In genomic region chr7:66296921-66297655, GRCm38 (mm10) we compare ENCODE assay signal across 18 mouse cellular contexts.
DNase-seq lines count a peak whose midpoint lies in the region; ATAC-seq and TF ChIP-seq lines count a peak whose summit lies in the region.
"Had no signal": no experiment of that assay in that cellular context is flagged by ENCODE, and none has a peak within 500 bp of the region (broad histone marks: within the 10 kb centered on the region; RNA-seq: fewer than 3 reads in every experiment).

No protein-coding gene starts in this region.

- H3K27ac ChIP-seq in forebrain, embryonic 15.5 days (replicated peaks): no peak overlapping the region
- H3K27ac ChIP-seq in midbrain, embryonic 14.5 days (replicated peaks; ENCODE audit: low read depth, low read length): peak overlapping the region; percentile 32; the same call in 1 of the 2 replicates
- H3K27ac ChIP-seq: embryonic facial prominence, embryonic 12.5 days; hindbrain, embryonic 15.5 days; liver, embryonic 12.5 days; lung, embryonic 15.5 days had no signal

- 14% methylated on average over 12 of the region's 12 CpGs for WGBS in forebrain, embryonic 15.5 days
- 34% methylated on average over 12 of the region's 12 CpGs for WGBS in midbrain, embryonic 14.5 days

- no peak overlapping the region for H3K9ac ChIP-seq in forebrain, embryonic 15.5 days (replicated peaks)
- H3K9ac ChIP-seq in midbrain, embryonic 14.5 days (replicated peaks; ENCODE audit: low read length): peak overlapping the region; percentile 9; the same call in 1 of the 2 replicates
- H3K9ac ChIP-seq: embryonic facial prominence, embryonic 12.5 days; hindbrain, embryonic 15.5 days; liver, embryonic 12.5 days; lung, embryonic 15.5 days had no signal

- H3K36me3 ChIP-seq in forebrain, embryonic 15.5 days: no peaks in the 10 kb centered on the region
- H3K36me3 ChIP-seq in midbrain, embryonic 14.5 days (ENCODE audit: control insufficient read depth, insufficient read depth, low read length): no peaks in the 10 kb centered on the region
- H3K36me3 ChIP-seq: embryonic facial prominence, embryonic 12.5 days; G1E; hindbrain, embryonic 15.5 days had no signal

- H3K9me3 ChIP-seq in forebrain, embryonic 15.5 days: no peaks in the 10 kb centered on the region
- H3K9me3 ChIP-seq in midbrain, embryonic 14.5 days (ENCODE audit: control insufficient read depth, low read length): no peaks in the 10 kb centered on the region
- H3K9me3 ChIP-seq: embryonic facial prominence, embryonic 12.5 days; G1E; hindbrain, embryonic 15.5 days; liver, embryonic 12.5 days; lung, embryonic 15.5 days had no signal

- no peak for TF ChIP-seq CTCF in brain, embryonic 14.5 days (IDR thresholded peaks at IDR 0.05; ENCODE audit: borderline replicate concordance, extremely low read depth, insufficient read depth, insufficient read length)

- H3K4me2 ChIP-seq in forebrain, embryonic 15.5 days (replicated peaks): no peak overlapping the region
- H3K4me2 ChIP-seq in midbrain, embryonic 14.5 days (ENCODE audit: low read length): peak overlapping the region; percentile 21; the same call in 1 of the 2 replicates
- H3K4me2 ChIP-seq: embryonic facial prominence, embryonic 12.5 days; hindbrain, embryonic 15.5 days; liver, embryonic 12.5 days; lung, embryonic 15.5 days had no signal

- peak; percentile 76 for DNase-seq in brain, embryonic 14.5 days (ENCODE audit: low read depth)
- DNase-seq in embryo, embryonic 11 days: peak; percentile 23
- peak; percentile 62 for DNase-seq in midbrain, embryonic 14.5 days
- DNase-seq in heart, postnatal 25 days (ENCODE audit: low spot score): no peak
- DNase-seq: adrenal gland, adult 2 months; cerebellum, adult 8-10 months; gastrocnemius, postnatal 25 days; heart, postnatal 10 days; kidney, adult 2 months; kidney, postnatal 36 days had no signal

- intact Hi-C loops in heart, postnatal 25 days (cut with DNase I): no loop called here

- H3K4me3 ChIP-seq in forebrain, embryonic 15.5 days: no peak overlapping the region
- no peak overlapping the region for H3K4me3 ChIP-seq in midbrain, embryonic 14.5 days (replicated peaks; ENCODE audit: low read depth, low read length)
- H3K4me3 ChIP-seq: embryonic facial prominence, embryonic 12.5 days; hindbrain, embryonic 15.5 days; liver, embryonic 12.5 days; lung, embryonic 15.5 days had no signal

- no peak for TF ChIP-seq POLR2A in brain, embryonic 14.5 days (IDR thresholded peaks at IDR 0.05; ENCODE audit: borderline replicate concordance, extremely low read depth, insufficient read depth, insufficient read length, poor library complexity, severe bottlenecking)

- peak; percentile 42; the same call in 1 of the 2 replicates for ATAC-seq in forebrain, embryonic 15.5 days (replicated peaks)
- ATAC-seq in midbrain, embryonic 14.5 days (ENCODE audit: low FRiP score, low TSS enrichment): 0 out of 2 replicates have a peak, but pooled peaks have one; percentile 38
- no peak for ATAC-seq in megakaryocyte progenitor cell, adult 5-6 weeks (replicated peaks; ENCODE audit: poor library complexity)
- ATAC-seq in frontal cortex, adult (ENCODE audit: low TSS enrichment): no peak
- ATAC-seq: liver, embryonic 12.5 days had no signal

- peaks cover 11% of the 10 kb centered on the region for H3K4me1 ChIP-seq in forebrain, embryonic 15.5 days
- peaks cover 8% of the 10 kb centered on the region; the same call in 1 of the 2 replicates for H3K4me1 ChIP-seq in midbrain, embryonic 14.5 days (ENCODE audit: control insufficient read depth, insufficient read depth, low read length)
- H3K4me1 ChIP-seq: embryonic facial prominence, embryonic 12.5 days had no signal

- no peaks in the 10 kb centered on the region; the same call in 1 of the 2 replicates for H3K27me3 ChIP-seq in forebrain, embryonic 15.5 days
- no peaks in the 10 kb centered on the region for H3K27me3 ChIP-seq in midbrain, embryonic 14.5 days (ENCODE audit: control insufficient read depth, insufficient read depth, low read length)
- H3K27me3 ChIP-seq: embryonic facial prominence, embryonic 12.5 days; hindbrain, embryonic 15.5 days; liver, embryonic 12.5 days; lung, embryonic 15.5 days had no signal

Comparison
In these comparisons a context has a peak if more than half of its experiments do, and no peak if none do; other contexts are left out.
1. ATAC-seq: peak in forebrain, embryonic 15.5 days (single experiment) and midbrain, embryonic 14.5 days (single experiment); none in megakaryocyte progenitor cell, adult 5-6 weeks (single experiment) and frontal cortex, adult (single experiment).